Mouse (Mus musculus) right cerebral cortex, postnatal 10 days (tissue): ENCODE measurements at regions not wholly inside any gene's neighbourhood (a gene's known extent, or its start where the extent isn't known, plus 50 kb on each side); places are given as distances from the start of the nearest gene placed in this dataset.

Source experiments
- DNase-seq, 2 experiments: peaks; one replicate each; pipeline ENCODE4 v3.0.0; 2021; ENCODE audit warnings: low spot score in 2 of 2

DNA sequence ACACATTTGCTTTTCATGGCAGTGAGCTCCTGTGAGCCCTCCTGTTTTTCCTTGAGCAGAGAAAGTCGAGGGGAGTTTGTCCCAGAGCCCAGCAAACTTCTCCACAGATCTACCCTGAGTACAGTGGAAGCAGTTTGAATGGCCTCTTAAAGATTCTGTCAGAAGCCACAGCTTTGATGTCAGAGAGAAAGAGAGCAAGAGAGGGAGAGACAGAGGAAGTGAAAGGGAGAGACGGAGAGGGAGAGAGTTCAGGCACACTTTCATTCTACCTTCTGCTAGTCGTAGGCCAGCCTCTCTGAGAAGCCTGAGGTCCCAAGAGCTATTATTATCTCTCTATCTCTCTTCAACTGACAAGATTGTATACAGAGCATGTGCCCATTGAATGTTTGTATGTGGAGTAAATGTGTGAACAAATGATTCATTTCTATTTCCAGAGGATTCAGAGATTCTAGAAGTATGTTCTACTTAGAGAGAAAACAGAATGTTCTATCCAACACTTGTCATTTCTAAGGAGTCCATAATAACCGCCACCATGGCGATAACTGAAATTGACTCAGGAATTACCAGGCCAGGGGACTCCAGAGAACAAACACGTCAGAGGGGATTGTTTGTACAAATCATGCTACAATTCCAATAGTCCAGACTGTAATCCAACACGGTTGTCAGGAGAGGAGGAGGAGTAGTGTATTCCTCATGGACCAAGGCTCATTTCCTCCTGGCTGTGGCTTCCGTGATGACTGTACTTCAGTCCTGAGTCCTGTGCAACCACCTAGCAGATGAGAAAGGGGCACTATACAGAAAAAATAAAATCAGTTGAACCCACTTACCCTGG lies 183.6 kb upstream of the Sesn3 start:
- no peak for DNase-seq

DNA sequence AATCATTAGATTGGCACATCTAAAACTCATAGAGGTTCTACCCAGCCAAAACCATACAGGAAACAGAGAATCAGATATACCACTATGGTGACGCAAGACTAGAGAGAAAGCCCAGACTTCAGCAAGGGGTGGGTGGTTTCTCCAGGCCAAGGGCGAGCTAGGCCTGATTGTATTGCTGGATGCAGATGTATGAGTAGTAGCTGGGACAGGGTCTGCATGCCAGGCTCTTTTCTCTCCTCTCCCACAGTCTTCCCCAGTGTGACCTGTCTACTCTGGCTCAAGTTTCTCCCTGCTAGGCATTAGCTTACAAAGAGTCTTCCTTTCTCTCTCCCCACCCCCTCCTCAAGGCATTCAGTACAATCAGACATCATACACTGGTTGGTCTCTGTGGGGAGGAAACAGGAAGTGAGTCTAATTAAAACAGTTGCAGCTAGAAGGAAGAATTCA lies 181.8 kb upstream of the Sesn3 start:
- no peak for DNase-seq

DNA sequence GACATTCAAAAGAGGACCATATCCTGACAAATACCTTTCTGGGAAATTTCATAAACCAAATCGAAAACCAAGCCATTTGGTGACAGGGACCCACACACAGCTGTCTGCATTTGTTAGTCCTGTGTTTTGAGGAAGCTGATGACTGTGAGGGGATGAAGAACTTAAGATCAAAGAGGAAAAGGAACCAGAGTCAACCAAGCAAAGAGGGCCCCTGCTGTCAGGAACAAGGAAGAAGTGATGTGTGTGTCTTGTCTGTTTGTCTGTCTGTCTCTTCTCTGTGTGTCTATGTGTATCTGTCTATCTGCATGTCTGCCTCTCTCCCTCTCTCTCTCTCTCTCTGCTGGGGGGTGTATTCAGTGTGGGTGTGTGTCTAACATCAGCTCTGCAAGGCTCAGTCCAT lies 171.3 kb upstream of the Sesn3 start:
- DNase-seq: no peak

DNA sequence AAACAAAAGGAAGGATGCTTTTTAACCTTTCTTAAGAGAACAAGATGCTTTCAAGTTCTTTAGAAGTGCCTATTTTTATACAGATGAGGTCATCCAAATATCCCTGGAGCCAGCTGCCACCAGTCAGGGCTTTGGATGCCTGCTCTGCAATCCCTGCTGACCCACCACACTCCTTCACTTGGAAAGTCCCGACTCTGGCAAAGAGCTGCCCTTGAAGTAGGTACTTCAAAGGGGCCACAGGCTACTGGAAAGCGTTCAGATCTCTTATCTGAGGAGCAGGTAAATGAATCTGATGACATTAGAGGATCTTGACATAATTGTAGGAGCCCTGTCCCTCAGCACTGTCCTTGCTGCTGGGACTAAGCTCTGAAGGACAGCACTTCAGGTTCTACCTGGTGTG lies 169.9 kb upstream of the Sesn3 start:
- no peak for DNase-seq

DNA sequence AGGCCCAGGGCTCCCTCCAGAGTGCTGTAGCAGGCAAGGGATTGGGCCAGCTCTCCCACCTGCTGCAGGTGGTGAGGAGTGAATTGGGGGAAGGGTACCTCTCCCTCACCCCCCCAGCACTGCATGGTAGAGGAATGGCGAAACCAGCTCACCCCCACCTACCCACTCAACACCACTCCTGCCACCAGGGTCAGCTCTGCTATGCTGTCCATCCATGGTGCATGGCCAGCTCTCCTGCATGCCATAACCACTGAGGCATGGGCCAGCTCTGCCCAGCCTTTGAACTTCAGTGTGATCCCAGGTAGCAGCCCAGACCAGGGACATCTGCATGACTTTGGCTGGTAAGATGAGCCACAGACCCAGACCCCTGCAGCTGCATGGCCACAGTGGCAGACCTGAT lies 168.5 kb upstream of the Sesn3 start:
- no peak for DNase-seq

DNA sequence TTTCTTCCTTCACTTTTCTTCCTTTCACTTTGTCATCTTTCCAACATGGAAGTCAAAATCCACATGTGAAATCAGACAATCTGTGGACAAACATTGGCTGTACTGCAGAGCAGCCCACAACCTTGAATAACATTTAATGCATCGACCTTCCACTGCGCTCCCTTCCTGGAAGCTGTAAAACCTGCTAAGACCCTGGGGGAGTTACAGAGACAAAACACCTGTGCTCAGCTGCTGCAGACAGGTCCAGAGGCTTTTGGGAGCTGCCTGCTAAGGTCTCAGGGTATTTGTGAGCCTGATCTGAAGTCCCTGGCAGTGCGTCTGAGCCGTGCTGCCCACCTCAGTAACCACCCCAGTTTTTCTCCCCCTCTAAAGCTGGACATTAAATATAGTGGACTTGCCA lies 166.1 kb upstream of the Sesn3 start:
- no peak for DNase-seq

DNA sequence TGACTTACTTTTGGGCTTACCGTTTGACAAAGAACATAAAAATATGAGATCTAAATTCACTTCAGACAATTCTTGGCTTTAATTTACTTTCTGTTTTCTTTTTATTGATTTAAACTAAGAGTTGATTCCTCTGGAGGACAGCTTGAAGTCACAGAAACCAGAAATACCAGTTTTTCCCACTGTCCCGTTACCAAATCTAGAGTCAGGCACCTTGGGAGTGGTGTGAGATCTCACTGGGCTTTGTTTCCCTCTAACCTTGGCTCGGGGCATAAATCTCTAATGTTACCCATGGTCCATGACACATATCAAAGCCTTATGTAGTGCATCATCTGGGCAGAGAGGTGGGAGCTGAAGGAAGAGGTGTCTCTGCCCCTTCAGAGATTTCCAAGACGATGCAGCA lies 165.4 kb upstream of the Sesn3 start:
- DNase-seq: no peak

DNA sequence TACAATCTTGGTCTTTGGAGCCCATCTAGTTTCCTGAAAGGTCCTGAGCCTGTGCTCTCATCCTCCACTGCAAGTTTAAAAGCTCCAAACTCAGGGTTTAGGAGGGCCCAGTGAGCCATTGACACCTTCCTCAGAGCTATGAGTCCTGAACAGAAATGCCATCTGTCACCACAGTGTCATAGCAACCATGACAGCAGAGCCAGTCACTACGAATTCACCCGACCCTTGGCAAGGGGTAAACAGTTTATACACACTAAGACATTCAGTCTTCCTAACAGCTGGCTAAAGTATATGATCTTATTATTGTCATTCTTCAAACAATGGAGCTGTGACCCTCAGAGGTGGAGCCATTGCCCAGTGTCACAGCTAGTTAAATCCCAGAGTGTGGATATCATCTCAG lies 163.2 kb upstream of the Sesn3 start:
- DNase-seq: no peak

DNA sequence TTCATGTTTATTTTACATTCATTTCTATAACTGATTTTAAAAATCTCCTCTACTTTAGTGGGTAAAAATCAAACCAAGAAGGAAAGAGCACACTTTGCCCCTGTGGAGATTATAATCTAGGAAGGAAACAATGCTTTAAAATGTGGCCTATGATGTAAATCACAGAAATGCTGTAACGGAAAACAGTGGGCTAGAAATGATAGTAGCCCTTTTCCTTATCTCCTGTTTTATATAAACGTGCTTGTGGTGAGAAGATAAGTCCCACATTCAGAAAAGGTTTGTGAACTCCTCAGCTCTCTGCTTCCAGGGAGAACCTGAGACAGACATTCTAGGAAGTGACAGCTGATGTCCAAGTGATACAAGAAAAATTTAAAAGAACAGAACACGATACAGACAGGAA lies 159.3 kb upstream of the Sesn3 start:
- no peak for DNase-seq

DNA sequence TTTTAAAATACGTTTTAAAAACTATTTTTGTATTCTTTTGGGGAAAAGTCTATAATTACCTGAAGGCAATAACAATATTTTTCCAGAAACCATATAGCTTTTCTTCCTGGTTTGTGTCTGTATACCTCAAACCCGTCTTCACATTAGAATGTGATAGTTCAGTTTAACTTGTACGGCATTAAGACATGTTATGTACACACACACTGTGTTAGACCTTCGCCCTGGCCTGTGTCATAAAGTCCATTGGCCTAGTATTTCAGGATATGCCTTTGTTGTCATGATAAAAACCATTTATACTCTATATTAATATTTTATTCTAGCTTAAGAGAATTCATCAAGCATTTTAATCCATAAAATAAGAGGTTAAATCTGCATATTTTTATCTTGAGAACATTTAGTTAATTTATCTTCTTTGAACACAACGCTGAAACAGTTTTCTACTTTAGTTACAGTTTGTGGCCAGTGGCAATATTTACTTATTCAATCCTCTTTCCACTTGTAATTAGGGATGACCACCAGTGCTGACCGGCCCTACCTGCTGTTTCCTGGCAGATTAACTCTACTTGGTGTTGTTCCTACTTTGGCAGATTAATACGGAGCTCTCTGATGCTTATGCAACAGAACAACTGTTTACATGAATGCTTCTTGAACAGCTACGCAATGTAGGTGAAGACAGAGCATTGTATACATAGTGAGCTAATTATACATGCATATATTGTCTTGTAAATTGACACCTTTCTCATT lies 158.6 kb upstream of the Sesn3 start:
- DNase-seq: no peak

DNA sequence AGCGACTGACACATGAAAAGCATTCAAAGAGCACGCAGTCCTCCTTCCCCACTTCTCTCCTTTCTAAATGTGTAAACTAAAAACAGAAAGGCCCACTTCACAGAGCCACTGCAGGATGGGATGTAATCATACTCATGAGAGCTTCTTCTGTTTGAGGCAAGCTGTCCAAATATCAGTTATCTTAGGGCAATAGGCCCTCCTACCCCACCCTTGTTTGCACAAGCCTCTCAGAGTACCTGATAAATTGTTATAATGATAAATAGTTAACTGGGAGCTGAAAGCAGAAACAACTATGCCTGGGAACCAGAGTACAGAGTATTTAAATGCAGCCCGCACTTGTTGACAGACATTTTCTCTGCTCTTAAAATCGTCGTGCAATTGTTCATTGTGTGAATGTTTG lies 141.5 kb upstream of the Sesn3 start:
- DNase-seq: no peak

DNA sequence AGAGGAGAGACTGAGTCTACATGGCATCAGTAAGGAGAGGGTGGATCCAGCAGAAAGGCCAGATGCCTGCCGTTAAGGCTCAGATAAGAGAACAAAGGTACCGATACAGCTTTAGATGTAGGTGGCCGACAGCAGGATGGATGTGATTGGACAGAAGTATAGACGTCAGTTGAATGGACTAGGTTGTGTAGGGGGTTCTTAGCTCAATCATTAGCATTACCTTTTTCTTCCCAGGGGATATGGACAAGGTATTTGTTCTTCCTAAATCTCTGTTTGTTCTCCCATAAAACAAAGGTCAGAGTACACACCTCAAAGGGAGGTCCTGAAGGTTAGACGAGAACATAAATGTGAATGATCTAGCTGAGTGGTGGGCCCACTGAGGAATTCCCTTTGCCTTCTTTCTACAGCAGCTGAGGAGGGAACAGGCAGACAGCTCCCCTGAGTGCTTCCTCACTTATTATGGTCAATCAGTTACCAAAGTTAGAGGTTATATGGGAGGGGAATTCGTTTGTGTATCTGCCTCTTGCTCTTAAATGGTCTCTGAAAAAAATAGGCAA lies 139.9 kb upstream of the Sesn3 start:
- DNase-seq: no peak

DNA sequence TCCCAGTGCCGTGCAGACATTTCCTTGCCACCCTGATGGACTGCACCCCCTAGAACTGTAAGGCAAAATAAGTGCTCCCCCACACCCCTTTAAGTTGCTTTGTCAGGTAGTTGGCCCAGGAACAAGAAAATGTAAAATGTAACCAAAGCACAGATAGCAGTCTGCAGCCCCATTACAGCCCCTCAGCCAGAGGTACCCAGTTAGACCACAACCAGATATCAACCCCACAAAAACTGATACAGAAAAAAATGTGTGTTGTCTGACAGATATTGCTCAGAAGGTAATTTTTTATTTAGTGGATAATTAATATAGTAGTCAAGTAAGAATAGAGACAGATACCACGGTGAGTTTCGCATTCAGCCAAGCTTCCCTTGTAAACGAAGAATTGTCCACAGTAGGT lies 133.5 kb upstream of the Sesn3 start:
- no peak for DNase-seq

DNA sequence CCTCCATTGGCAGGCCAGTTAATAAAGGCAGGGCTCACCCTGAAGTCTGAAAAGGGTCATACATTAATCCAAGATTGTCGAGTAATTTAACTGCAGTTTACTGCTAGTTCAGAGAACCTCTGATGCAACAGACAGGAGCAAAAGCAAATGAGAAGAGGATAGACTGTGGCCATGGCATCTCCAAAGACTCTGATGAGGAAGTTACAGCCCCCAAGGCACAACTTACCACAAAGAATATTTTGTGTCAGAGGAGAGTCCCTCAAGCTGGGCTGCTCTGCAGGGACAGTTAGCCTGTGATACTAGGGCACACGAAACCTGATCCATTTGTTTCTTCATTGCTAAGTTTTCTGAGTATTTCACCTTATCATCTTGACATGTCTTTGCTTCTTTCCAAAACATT lies 130.9 kb upstream of the Sesn3 start:
- no peak for DNase-seq

DNA sequence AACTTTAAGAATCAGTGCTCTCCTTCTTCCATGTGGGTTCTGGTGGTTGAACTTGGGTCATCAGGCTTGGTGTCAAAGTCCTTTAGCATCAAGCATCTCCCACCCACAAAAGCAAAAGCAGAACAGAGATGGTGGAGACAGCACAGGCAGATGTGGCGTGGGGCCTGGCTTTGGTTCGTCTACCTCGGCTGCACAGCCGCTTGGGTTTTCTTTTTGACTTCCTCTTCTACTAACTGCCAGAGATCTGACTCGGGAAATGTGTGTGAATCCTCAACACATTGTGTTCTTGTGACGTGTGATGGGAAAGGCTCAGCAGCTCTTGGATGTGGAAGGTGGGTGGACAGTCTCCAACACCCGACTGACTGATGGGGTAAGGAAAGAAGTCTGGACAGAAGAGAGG lies 127.8 kb upstream of the Sesn3 start:
- DNase-seq: no peak

DNA sequence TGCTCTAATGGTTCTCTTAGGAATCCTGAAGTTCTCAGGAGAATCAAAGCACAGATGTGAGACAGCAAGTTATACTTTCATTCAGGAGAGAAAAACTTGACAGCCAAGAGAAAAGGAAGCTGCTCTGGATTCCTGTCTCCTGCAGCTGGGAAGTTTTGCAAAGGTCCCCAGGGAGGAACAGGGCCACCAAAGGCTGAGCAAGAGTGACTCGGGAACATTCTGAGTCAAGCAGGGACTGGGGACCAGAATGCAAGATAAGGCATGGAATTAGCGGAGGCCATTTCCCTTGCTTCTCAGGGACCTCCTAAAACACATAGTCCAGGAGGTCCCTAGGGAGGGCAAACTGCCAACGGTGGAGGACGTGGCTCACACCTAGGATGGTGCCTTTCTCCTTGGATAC lies 127.1 kb upstream of the Sesn3 start:
- no peak for DNase-seq

DNA sequence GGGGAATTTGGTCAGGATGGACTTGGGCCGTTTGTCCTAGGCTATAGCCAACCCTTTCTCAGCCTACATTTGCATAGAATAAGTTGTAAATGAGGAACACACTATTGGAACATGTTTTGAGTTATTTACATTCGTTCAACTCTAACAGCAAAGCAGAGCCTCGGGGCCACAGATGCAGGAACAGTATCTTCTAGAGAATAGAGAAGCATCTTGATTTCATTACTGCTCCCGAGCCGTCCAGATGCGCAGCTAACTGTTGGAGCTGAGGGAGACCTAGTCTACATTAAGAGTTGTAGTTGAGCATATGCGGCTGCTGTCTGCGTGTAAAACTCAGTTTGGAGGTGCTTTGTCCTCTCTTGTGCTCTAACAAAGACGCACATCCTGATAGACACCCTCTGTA lies 124.6 kb upstream of the Sesn3 start:
- DNase-seq: no peak

DNA sequence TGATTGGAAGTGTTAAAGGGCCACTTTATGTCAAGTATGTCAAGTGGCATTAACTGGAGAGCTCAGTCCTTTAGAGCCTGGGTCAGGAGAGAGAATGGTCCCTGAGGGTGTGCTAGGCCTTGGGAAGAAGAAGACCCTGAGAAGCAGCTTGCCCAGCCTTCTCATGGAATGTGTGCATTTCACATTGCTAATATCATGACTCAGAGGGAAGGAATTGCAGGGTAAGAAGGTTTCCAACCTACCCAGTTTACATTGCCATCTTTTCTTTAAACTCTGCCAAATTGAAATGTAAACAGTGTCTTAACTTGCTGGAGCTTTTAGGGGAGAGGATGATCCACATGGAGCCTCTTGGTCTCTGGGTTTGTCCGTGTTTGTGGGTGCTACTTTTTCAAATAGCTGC lies 117.9 kb upstream of the Sesn3 start:
- no peak for DNase-seq

DNA sequence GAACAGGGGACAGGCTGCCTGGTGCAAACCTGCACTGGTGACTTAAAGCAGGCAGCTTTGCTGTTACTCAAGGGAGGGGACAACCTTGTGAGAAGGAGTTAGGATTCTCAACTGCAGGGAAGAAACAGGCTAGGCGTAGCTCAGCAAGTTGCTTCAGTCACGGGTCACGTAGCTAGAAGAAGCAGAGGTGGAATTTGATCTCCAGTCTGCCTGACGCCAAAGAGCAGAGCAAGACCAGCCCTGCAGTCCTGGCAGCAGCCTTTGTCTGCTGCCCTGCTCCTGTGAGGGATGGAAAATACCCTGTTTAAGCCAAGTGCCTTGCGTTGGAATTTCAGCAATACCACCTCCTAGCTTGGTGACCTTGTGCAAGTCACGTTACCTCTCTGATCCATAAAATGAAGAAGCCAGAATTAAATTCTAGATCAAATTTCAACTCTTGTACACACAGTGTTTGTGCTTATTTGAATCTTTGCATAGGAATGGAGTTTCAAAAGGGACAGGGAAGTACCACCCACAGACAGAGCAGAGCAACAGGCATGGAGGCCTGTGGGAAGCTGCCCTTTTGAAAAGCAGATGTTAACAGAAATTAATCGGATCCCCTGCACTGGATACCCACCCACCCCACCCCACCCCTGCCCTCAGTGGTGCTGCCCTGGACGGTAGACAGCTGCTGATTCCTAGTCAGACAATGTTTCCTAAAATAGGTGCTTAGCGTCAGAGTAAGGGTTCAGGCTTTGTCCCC lies 116.6 kb upstream of the Sesn3 start:
- no peak for DNase-seq

DNA sequence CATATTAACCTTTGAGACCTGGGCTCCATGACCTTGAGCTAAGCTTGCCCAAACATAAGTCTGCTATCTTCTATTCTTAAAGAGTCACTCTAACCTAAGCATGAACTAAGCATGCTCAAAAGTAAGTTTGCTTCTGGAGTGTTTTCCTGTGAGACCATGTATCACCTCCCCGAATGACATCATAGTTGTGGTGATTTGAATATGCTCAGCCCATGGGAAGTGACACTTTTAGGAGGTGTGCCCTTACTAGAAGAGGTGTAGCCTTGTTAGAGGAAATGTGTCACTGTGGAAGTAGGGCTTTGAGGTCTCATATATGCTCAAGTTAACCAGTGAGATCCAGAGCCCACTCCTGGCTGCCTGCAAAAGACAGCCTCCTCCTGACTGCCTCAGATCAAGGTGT lies 114.7 kb upstream of the Sesn3 start:
- DNase-seq: no peak

DNA sequence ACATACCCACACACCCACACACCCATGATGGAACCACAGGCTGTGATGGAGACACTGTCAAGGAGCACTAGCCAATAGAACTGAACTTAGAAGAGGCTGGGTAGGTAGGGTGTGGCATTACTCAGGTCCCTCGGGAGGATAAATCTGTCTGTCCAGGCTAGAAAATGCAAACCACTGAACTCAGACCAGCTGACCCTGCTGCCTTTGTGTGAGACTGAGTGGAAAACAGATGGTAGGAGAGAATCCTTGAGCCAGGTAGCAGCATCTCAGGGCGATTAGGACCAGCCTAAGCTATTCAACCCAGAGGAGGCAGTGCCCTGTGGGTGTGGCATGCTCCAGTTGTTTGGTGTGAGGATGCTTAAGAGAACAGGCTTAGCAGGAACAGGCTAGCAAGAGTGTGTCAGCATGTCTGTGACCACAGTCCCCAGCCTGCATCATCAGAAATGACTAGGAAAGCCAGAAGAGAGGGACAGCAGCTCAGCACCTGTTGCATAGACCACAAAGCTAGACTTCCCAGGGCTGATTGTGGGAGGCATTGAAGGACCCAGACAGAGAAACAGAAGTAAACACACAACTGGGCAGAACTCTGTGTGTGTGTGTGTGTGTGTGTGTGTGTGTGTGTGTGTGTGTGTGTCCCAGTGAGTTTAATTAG lies 103.2 kb upstream of the Sesn3 start:
- DNase-seq: no peak
